Mouse (Mus musculus) C2C12 (cell line): ENCODE results near the gene Ank2.

Source experiments
- CTCF ChIP-seq: IDR thresholded peaks from one replicate; pipeline ENCODE4 v1.5.1; 2011; ENCODE audit not compliant: control insufficient read depth, insufficient read depth, insufficient read length
- FOSL1 ChIP-seq: IDR thresholded peaks from one replicate; pipeline ENCODE4 v1.8.0; 2011; ENCODE audit warnings: mild to moderate bottlenecking, low read length; ENCODE audit not compliant: poor library complexity, insufficient read depth, severe bottlenecking
- MAX ChIP-seq: IDR thresholded peaks from one replicate; pipeline ENCODE4 v1.6.1; 2011; ENCODE audit warnings: mild to moderate bottlenecking, control low read depth
- MYOD1 ChIP-seq: IDR thresholded peaks from one replicate; pipeline ENCODE4 v1.6.1; 2011; ENCODE audit warnings: low read depth; ENCODE audit not compliant: control insufficient read depth, insufficient read length
- USF1 ChIP-seq: IDR thresholded peaks from one replicate; pipeline ENCODE4 v1.6.1; 2011; ENCODE audit warnings: low read depth, mild to moderate bottlenecking, control low read depth, moderate library complexity

DNA sequence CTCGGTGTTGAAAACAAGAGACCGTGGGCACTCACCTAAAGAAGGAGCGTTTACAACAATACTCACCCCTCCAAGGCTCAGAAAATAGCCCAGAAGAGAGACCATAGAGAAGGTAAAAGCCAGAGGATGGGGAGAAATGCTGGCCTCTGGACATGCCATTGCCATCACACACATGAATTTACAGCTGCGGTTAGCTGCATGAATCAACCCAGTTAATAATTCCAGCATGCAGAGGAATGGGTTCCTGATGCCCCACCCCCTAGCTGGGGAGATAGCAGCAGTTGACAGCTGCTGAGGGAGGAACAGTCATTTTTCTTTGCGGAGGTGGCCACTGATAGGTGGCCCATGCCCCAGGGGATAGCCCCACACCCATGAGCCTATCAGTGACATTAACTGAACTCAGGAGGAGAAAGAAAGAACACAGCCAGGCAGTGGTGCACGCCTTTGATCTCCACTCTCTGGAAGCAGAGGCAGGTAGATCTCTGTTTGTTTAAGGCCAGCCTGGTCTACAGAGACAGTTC is 124.9 kb downstream of the Ank2 start:
- TF ChIP-seq CTCF = no peak
- no peak for TF ChIP-seq FOSL1
- TF ChIP-seq MAX = no peak
- TF ChIP-seq USF1 = no peak
- no peak for TF ChIP-seq MYOD1
